Mouse (Mus musculus): ENCODE data around the gene Galt. TPM values are rescaled to one million over a fixed set of nuclear protein-coding genes. Genes with fewer than 3 reads are reported as not detected.

Gene Galt
- 79.5 and 86.9 TPM in 2 replicates for polyA plus RNA-seq (2012; rRNA removed)

GRCm38 (mm10) chr4:41754797-41755337, at the start of gene Galt:
Gene Galt (plus strand): TSS chr4:41755228.

DNA sequence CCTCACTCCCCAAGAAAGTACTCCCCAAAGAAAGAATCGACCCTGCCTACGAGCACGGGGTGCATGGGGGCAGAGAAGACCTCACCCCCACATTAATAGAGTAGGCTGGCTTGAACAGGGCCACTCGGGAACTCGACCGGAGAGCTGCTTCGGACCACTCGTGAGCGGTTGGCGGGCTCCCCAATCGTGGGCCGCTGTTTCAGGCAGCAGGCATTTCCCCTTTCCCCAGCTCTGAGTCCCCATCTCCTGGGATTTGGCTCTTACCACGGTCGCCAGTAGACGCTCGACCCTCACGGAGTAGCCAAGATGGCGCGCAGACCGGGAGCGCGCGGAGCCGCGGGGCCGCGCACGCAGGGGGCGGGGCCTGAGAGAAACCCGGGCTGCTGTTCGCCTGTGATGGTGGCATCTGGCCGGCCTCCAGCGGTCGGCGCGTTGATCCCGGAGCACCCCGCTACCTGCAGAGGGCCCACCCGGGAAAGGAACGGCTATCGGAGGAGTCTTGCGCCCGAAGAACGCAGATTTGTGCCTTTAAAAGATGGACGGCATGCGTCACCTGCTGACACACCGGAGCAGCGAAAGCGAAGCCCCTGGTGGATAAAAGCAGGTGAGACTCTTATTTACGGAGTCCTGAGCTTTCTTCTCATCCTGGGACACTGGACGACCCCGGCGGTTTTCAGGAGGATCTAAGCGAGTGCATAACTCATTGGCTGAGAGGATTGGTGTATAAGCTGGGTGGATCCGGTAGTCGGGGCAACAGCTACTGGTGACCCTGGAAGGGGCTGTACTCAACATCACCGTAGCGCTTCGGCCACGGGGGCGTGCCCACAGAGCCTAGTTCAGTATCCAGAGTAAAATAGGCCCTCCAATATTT, 41.6 kb upstream of the Galt start, which contains the start of gene Rpp25l:
TSS of gene Rpp25l (minus strand) at position 338 of the 871 bp plus-strand sequence.

DNA sequence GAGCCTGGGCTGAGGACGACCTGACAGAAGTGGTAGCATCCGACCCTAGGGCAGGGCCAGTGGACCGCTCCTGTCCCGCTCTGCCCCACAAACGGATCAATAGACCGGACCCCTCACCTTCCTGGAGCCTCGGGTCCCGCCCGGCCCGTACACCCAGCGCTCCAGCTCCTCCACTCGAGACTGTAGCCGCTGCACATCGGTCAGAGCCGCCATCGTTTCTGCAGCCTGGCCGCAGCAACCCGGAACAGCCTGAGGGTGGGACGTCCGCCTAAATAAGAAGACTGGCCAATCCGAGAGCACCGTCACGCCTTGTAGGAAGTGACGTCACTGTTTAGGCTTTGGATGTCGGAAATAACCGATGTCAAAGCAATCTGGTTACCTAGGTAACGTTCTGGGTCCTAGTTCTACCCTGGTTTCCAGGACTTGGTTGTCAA, 32.1 kb upstream of the Galt start, which contains the start of gene Dctn3:
TSS of gene Dctn3 (minus strand) at position 253 of the 434 bp plus-strand sequence.

GRCm38 (mm10) chr4:41731052-41731765, 23.8 kb upstream of the Galt start, which contains the start of gene Arid3c:
Gene Arid3c (minus strand): TSS chr4:41731142.

DNA sequence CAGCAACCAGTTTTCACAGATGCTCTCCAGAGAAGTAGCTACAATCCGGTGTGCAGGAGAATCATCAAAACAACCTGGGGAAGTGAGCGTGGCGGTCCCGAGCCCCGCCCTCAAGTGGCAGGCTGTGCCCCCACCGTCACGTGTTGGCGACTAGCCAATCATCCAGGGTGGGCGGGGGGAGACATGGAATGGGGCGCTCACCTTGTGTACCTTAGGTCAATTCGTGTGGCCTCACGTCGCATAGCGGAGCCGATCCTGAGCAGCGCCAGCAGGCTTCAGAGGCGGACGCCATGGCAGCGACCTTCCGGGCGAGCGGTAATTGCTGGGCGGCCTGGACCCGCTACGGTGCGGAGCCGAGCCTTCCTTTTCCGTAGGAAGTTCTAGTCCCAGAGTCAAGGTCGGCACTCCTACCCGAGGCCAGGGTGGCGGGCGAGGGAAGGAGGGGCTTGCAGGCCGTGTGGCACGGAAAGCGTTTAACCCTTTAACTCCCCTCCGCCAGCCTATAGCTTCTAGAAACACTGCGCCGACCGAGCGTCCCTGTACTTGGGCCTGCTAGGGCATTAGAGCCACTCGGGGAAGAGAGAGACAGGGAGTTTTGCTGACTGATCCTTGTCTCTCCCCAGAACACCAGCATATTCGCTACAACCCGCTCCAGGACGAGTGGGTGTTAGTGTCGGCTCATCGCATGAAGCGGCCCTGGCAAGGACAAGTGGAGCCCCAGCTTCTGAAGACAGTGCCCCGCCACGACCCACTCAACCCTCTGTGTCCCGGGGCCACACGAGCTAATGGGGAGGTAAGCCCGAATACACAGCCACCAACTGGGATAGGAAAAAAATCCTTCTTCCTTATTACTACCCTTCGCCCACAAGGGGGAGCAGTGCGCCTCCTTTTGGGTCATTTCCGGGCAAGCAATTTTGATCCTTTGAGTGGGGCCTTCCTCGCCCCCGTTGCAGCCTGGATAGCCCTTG, 594 bp downstream of the Galt start, which contains the start of gene Sigmar1:
TSS of gene Sigmar1 (minus strand) at position 820 of the 968 bp plus-strand sequence.

DNA sequence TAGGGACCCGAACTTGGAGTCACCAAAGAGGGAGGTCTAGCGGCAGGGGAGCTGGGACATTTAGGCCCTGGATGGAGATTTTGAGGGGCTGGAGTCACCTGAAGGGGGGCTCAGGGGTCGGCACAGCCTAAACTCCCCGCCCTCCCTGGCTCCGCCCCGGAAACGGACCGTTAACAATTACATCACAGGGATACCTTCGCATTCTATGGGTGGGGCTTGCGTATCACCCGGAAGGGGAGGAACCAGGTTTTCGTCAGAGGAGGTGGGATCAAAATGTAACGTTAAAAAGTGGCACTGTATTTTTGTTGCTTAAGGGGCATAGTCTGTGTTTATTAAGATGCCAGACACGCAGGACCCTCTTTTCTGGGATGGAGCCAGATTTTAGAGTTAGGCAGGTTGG, 19.0 kb downstream of the Galt start, which contains the start of gene Ccl27a:
TSS of gene Ccl27a (minus strand) at position 246 of the 400 bp plus-strand sequence.

Other genes with a start within 250 kb of the Galt start
- 0.02 and 0.03 TPM in 2 replicates for gene 1110017D15Rik, start 237.9 kb upstream of the Galt start, polyA plus RNA-seq (2012; rRNA removed)
- gene Fam219a, start 185.7 kb upstream of the Galt start, polyA plus RNA-seq (2012; rRNA removed) = 2.5 and 2.7 TPM in 2 replicates
- 3.5 and 3.7 TPM in 2 replicates for gene Dnaic1, start 185.5 kb upstream of the Galt start, polyA plus RNA-seq (2012; rRNA removed)
- gene Enho, start 114.9 kb upstream of the Galt start, polyA plus RNA-seq (2012; rRNA removed) = 5.7 and 5.8 TPM in 2 replicates
- 0.30 and 0.56 TPM in 2 replicates for gene Cntfr, start 58.1 kb upstream of the Galt start, polyA plus RNA-seq (2012; rRNA removed)
- 23.0 and 25.1 TPM in 2 replicates for gene Il11ra1, start 55.2 kb upstream of the Galt start, polyA plus RNA-seq (2012; rRNA removed)
- 20.0 and 24.3 TPM in 2 replicates for gene Rpp25l, start 41.7 kb upstream of the Galt start, polyA plus RNA-seq (2012; rRNA removed)
- gene Dctn3, start 32.1 kb upstream of the Galt start, polyA plus RNA-seq (2012; rRNA removed) = 34.3 and 35.2 TPM in 2 replicates
- gene Arid3c, start 24.1 kb upstream of the Galt start, polyA plus RNA-seq (2012; rRNA removed) = 0.03 TPM in 1 of 2 replicates, not detected in the other
- gene Sigmar1, start 929 bp downstream of the Galt start, polyA plus RNA-seq (2012; rRNA removed) = 78.6 and 102 TPM in 2 replicates
- gene Ccl27a, start 19.0 kb downstream of the Galt start, polyA plus RNA-seq (2012; rRNA removed) = 13.5 and 15.0 TPM in 2 replicates
- not detected in 2 replicates for gene Gm21541, start 148.4 kb downstream of the Galt start, polyA plus RNA-seq (2012; rRNA removed)
- gene Gm20878, start 186.3 kb downstream of the Galt start, polyA plus RNA-seq (2012; rRNA removed) = 0.24 and 0.64 TPM in 2 replicates
- 0.01 and 0.02 TPM in 2 replicates for gene Fam205a4, start 210.8 kb downstream of the Galt start, polyA plus RNA-seq (2012; rRNA removed)

Measured in liver, embryonic 18 days (tissue).